Mouse (Mus musculus): ENCODE results near the gene Ackr3. TPM values are rescaled to one million over a fixed set of nuclear protein-coding genes. Genes with fewer than 3 reads are reported as not detected.

The Ackr3 gene
- polyA plus RNA-seq, 1 experiment: 10.8 TPM

- Histone ChIP-seq H3K4me2 (ENCODE audit: low read depth) (no peak overlapping the region), H3ac (ENCODE audit: control insufficient read depth, insufficient read length) (no peak overlapping the region), H3K27me3 (ENCODE audit: control insufficient read depth, insufficient read depth, insufficient read length) (no peaks in the 10 kb centered on the region), H3K4me3 (no peak overlapping the region), H3K36me3 (ENCODE audit: control insufficient read depth, insufficient read depth) (no peaks in the 10 kb centered on the region), H3K79me2 (ENCODE audit: control insufficient read depth, insufficient read depth) (no peaks in the 10 kb centered on the region)
- TF ChIP-seq MAX (IDR thresholded peaks at IDR 0.05; ENCODE audit: low read depth): no peak
These were observed 41.8 kb downstream of the Ackr3 start for GRCm38 (mm10) chr1:90245533-90245932.

- TF ChIP-seq TCF3 (IDR thresholded peaks at IDR 0.05; ENCODE audit: insufficient read length, low read depth) (no peak), SRF (IDR thresholded peaks at IDR 0.05; ENCODE audit: control insufficient read depth, insufficient read length, low read depth) (no peak), MYOD1 (IDR thresholded peaks at IDR 0.05; ENCODE audit: control insufficient read depth in 1 of 3, insufficient read length in 2 of 3, low read depth in 2 of 3) (no peak), POLR2A (IDR thresholded peaks at IDR 0.05; ENCODE audit: insufficient read length, low read depth) (no peak), TCF12 (IDR thresholded peaks at IDR 0.05; ENCODE audit: insufficient read depth, poor library complexity, severe bottlenecking) (no peak), REST (IDR thresholded peaks at IDR 0.05; ENCODE audit: insufficient read depth, insufficient read length) (no peak), E2F4 (IDR thresholded peaks at IDR 0.05; ENCODE audit: insufficient read depth) (no peak), CEBPB (IDR thresholded peaks at IDR 0.05; ENCODE audit: insufficient read depth, poor library complexity, severe bottlenecking) (no peak), USF1 (IDR thresholded peaks at IDR 0.05; ENCODE audit: low read depth) (no peak), POLR2AphosphoS2 (IDR thresholded peaks at IDR 0.05; ENCODE audit: insufficient read length, low read depth) (no peak), MYOG (IDR thresholded peaks at IDR 0.05; ENCODE audit: control insufficient read depth in 1 of 3, insufficient read depth in 1 of 3, insufficient read length in 2 of 3, low read depth in 2 of 3) (no peak), MAX (IDR thresholded peaks at IDR 0.05; ENCODE audit: low read depth) (no peak)
These were observed 42.3 kb downstream of the Ackr3 start for GRCm38 (mm10) chr1:90246035-90246434.

GRCm38 (mm10) chr1:90246800-90247199 lies 43.0 kb downstream of the Ackr3 start:
- no peaks in the 10 kb centered on the region for H3K27me3 ChIP-seq (ENCODE audit: control insufficient read depth, insufficient read depth, insufficient read length)
- no peak overlapping the region for H3K4me3 ChIP-seq
- TF ChIP-seq E2F4 (IDR thresholded peaks at IDR 0.05; ENCODE audit: insufficient read depth): no peak
- no peak for TF ChIP-seq MAX (IDR thresholded peaks at IDR 0.05; ENCODE audit: low read depth)
- no peak for TF ChIP-seq POLR2A (IDR thresholded peaks at IDR 0.05; ENCODE audit: insufficient read length, low read depth)
- no peak for TF ChIP-seq CEBPB (IDR thresholded peaks at IDR 0.05; ENCODE audit: insufficient read depth, poor library complexity, severe bottlenecking)
- no peak for TF ChIP-seq TCF3 (IDR thresholded peaks at IDR 0.05; ENCODE audit: insufficient read length, low read depth)
- no peak for TF ChIP-seq MYOG (IDR thresholded peaks at IDR 0.05; ENCODE audit: control insufficient read depth in 1 of 3, insufficient read depth in 1 of 3, insufficient read length in 2 of 3, low read depth in 2 of 3)
- TF ChIP-seq TCF12 (IDR thresholded peaks at IDR 0.05; ENCODE audit: insufficient read depth, poor library complexity, severe bottlenecking): no peak
- TF ChIP-seq REST (IDR thresholded peaks at IDR 0.05; ENCODE audit: insufficient read depth, insufficient read length): no peak
- TF ChIP-seq POLR2AphosphoS2 (IDR thresholded peaks at IDR 0.05; ENCODE audit: insufficient read length, low read depth): no peak
- no peak for TF ChIP-seq MYOD1 (IDR thresholded peaks at IDR 0.05; ENCODE audit: control insufficient read depth in 1 of 3, insufficient read length in 2 of 3, low read depth in 2 of 3)
- no peak for TF ChIP-seq USF1 (IDR thresholded peaks at IDR 0.05; ENCODE audit: low read depth)
- TF ChIP-seq SRF (IDR thresholded peaks at IDR 0.05; ENCODE audit: control insufficient read depth, insufficient read length, low read depth): no peak
- H3K4me2 ChIP-seq (ENCODE audit: low read depth): no peak overlapping the region
- no peak overlapping the region for H3ac ChIP-seq (ENCODE audit: control insufficient read depth, insufficient read length)
- H3K79me2 ChIP-seq (ENCODE audit: control insufficient read depth, insufficient read depth): no peaks in the 10 kb centered on the region
- H3K36me3 ChIP-seq (ENCODE audit: control insufficient read depth, insufficient read depth): no peaks in the 10 kb centered on the region

More at GRCm38 (mm10) chr1:90246035-90246434, 42.3 kb downstream of the Ackr3 start:
- Histone ChIP-seq H3K27me3 (ENCODE audit: control insufficient read depth, insufficient read depth, insufficient read length) (no peaks in the 10 kb centered on the region), H3K4me2 (ENCODE audit: low read depth) (no peak overlapping the region), H3K36me3 (ENCODE audit: control insufficient read depth, insufficient read depth) (no peaks in the 10 kb centered on the region), H3K4me3 (no peak overlapping the region), H3K79me2 (ENCODE audit: control insufficient read depth, insufficient read depth) (no peaks in the 10 kb centered on the region), H3ac (ENCODE audit: control insufficient read depth, insufficient read length) (no peak overlapping the region)

GRCm38 (mm10) chr1:90247234-90247633 lies 43.5 kb downstream of the Ackr3 start:
- H3K4me3 ChIP-seq: no peak overlapping the region
- H3K36me3 ChIP-seq (ENCODE audit: control insufficient read depth, insufficient read depth): no peaks in the 10 kb centered on the region
- H3K4me2 ChIP-seq (ENCODE audit: low read depth): no peak overlapping the region
- TF ChIP-seq E2F4 (IDR thresholded peaks at IDR 0.05; ENCODE audit: insufficient read depth): no peak
- no peak for TF ChIP-seq POLR2A (IDR thresholded peaks at IDR 0.05; ENCODE audit: insufficient read length, low read depth)
- TF ChIP-seq TCF12 (IDR thresholded peaks at IDR 0.05; ENCODE audit: insufficient read depth, poor library complexity, severe bottlenecking): no peak
- no peak for TF ChIP-seq POLR2AphosphoS2 (IDR thresholded peaks at IDR 0.05; ENCODE audit: insufficient read length, low read depth)
- TF ChIP-seq MYOD1 (IDR thresholded peaks at IDR 0.05; ENCODE audit: control insufficient read depth in 1 of 3, insufficient read length in 2 of 3, low read depth in 2 of 3): no peak
- TF ChIP-seq SRF (IDR thresholded peaks at IDR 0.05; ENCODE audit: control insufficient read depth, insufficient read length, low read depth): no peak
- TF ChIP-seq CEBPB (IDR thresholded peaks at IDR 0.05; ENCODE audit: insufficient read depth, poor library complexity, severe bottlenecking): no peak
- TF ChIP-seq REST (IDR thresholded peaks at IDR 0.05; ENCODE audit: insufficient read depth, insufficient read length): no peak
- no peak for TF ChIP-seq TCF3 (IDR thresholded peaks at IDR 0.05; ENCODE audit: insufficient read length, low read depth)
- no peak for TF ChIP-seq USF1 (IDR thresholded peaks at IDR 0.05; ENCODE audit: low read depth)
- TF ChIP-seq MAX (IDR thresholded peaks at IDR 0.05; ENCODE audit: low read depth): no peak
- no peak for TF ChIP-seq MYOG (IDR thresholded peaks at IDR 0.05; ENCODE audit: control insufficient read depth in 1 of 3, insufficient read depth in 1 of 3, insufficient read length in 2 of 3, low read depth in 2 of 3)
- H3K27me3 ChIP-seq (ENCODE audit: control insufficient read depth, insufficient read depth, insufficient read length): no peaks in the 10 kb centered on the region
- no peak overlapping the region for H3ac ChIP-seq (ENCODE audit: control insufficient read depth, insufficient read length)
- no peaks in the 10 kb centered on the region for H3K79me2 ChIP-seq (ENCODE audit: control insufficient read depth, insufficient read depth)

Measured in myocyte (in vitro differentiated cells).